Mouse (Mus musculus): ENCODE data around the gene Ina.

- TF ChIP-seq CTCF (IDR thresholded peaks at IDR 0.05; ENCODE audit: low read depth) (no peak), EP300 (IDR thresholded peaks at IDR 0.05; ENCODE audit: low read depth) (no peak)
These were observed 37.8 kb upstream of the Ina start for GRCm38 (mm10) chr19:46976743-46977142.
